Mouse (Mus musculus) urinary bladder, postnatal 25 days (tissue): Measurements from ENCODE around the gene Agmat.

ENCODE experiments used
- DNase-seq: peaks from one replicate; pipeline ENCODE4 v3.0.0; 2022; ENCODE audit warnings: low spot score

Agmat gene

GRCm38 (mm10) chr4:141746578-141747346 is at the start of gene Agmat:
Agmat (plus strand) TSS chr4:141746672.
- DNase-seq = no peak

DNA sequence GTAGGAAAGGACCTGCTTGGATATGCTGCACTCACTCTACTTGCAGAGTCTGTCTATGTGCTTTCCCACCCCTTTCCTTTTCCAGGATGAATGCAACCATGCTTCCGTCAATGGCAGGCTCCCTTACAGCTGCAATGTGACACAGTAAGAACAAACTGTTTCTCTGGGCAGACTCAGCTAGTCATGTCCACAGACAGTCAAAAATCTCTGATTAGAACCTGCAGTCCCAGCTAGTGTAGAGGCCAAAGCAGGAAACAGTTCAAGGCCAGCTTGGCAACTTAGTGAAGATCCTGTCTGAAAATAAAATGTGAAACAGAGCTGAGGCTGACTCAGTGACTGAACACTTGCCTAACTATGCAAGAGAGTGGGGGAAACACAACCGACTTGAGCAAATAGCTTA is 41.8 kb upstream of the Agmat start:
- DNase-seq = no peak

DNA sequence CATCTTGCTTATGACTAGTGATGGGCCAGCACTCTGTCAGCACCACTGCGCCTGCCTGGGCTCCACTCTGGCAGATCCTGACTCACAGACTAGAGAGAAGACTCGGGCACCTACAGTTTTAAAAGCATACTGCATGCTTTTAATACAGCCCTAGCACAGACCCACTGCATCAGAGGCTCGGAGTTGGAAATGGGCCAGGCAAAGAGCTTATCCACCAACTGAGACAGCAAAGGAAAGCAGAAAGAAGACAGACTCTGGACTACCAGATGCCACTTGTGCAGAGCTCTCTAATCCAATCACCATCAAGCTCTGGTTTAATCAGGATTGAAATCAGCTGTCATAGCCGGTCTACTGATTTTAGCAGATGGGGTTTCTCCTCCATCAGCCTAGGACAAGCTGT is 41.1 kb upstream of the Agmat start:
- no peak for DNase-seq

DNA sequence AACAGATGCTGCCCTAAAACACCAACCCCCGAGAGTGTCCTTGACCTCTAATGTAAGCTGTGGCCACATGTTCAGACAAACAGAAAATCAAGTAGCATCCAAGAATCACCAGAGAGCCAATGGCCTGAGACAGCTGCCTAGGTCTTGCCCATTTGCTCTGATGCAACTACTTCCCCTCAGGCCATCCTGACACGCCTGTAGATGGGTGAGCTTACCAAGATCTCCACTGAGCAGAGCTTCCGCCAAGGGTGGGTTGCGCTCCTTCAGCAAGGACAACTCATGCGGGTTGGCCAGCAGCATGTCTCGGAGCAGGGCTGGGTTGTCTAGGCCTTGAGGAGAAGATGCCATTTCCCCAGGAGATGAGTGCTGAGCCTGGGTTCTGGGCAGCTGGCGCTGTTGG is 38.5 kb upstream of the Agmat start:
- DNase-seq = no peak

- DNase-seq = no peak
Observed at GRCm38 (mm10) chr4:141708971-141709370, 37.5 kb upstream of the Agmat start.

GRCm38 (mm10) chr4:141711250-141711649 is 35.2 kb upstream of the Agmat start:
- no peak for DNase-seq

GRCm38 (mm10) chr4:141713598-141714142 is 32.8 kb upstream of the Agmat start:
- DNase-seq = no peak

DNA sequence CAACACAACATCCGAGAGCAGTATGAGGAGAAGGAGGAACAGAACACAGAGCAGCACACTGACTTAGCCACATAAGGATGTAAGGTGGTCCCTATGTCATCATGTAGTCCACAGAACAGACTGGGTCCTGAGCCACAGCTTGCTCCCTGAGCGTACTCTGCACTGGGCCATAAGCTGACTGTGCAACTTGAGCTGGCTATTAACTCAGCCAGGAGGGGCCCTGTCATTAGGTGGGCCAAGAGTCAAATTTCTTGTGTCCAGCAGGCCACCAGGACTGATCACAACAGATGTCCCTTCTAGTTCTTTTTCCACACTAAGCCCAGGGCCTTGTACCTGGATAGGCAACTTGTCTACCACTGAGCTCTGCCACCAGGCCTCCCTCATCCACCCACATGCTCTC is 31.4 kb upstream of the Agmat start:
- DNase-seq = no peak

- DNase-seq = no peak
Observed at GRCm38 (mm10) chr4:141717633-141718032, 28.8 kb upstream of the Agmat start.

DNA sequence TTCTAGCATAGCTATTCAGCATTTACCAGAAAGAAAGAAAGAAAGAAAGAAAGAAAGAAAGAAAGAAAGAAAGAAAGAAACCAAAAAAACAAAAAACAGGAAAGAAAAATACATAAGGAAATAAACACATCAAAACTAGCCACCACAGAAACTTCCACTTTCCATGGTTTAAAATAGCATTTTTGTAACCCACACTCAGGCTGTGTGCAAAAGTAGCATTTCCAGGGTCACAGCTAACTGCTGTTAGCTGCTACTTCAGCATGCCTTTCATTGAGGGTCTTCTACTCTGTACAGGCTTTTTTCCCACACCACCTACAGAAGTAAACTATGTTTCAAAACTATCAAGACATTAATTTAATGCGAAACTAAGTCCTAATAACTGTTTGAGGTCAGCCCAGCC is 27.2 kb upstream of the Agmat start:
- DNase-seq = no peak

DNA sequence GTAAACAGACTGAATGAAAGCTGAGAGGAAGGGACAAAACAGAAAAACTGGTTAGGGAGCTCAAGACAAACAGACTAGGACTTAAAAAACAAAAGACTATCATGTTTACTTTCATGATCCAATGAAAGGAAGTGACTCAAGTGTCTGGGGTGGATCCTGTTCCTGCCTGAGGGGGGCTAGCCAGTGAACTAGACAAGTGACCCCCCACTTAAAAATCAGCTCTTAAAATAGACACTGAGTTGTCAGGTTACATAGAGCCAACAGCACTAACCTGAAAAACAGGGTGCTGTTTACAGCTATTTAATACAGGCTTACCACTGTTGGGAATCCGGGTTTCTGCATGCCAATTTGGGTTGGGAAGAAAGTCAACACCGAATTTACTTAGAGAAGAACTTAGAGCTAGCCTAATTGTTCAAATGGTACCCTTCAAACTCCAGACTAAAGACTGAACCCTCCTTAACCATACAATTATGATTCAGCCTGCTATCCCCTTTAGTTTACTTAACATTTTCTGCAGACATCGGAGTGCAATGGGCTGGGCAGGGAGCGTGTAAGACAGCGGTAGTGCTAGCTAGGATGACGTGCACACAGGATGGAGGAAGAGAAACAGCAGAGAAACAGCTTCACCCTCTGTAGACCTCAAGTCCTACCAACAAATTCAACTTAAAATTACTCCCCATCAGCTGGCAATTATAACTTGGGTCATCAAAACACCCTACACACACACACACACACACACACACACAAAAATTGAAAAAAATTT is 25.5 kb upstream of the Agmat start:
- no peak for DNase-seq

- DNase-seq = no peak
Observed at GRCm38 (mm10) chr4:141721961-141722360, 24.5 kb upstream of the Agmat start.

DNA sequence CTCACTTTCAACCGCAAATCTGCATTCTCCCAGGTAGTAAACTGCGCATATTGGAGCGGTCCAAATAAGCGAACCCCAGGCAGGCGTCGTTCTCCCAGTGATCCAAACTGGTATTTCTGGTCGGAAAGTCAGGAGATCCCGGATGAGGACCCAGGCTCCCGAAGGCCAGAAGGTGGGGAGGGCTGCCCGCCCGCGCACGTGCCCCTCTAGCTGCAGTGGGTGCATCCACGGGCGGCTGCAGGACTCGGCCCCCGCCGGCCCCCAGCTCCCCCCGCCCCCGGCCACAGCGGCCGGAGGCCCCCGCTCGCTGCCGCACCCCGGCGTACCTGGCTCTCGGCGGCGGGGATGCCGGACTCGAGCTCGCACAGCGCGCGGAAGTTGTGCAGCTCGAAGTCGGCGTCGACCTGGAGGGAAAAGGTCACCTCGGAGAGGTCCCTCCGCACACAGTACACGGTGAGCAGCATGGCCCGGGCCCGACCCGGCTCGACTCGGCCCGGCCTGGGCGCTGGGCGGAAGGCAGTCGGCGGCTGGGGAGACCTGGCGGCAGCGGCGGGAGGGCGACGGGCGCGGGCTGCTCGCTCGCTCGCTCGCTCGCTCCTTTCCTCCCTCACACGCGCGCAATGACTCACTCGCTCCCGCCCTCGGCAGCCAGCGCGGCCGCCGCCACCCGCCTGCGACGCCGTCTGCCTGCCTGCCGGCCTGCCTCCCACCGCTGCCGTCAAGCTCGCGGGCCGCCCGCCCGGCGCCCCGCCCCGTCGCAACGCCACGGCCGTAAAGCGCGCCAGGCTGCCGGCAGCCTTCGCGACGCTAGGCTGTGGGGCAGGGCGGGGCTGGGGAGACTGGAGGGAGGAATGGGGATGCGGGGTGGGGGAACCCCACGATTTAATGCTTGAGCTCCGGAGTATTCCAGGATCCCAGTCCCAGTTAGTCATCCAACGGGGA is 23.5 kb upstream of the Agmat start, which contains the start of gene Ddi2:
Ddi2 (minus strand) TSS at position 689 of the 942 bp plus-strand sequence.
- peak; percentile 91 for DNase-seq

GRCm38 (mm10) chr4:141723673-141724068 is 22.8 kb upstream of the Agmat start:
- DNase-seq = no peak

- no peak for DNase-seq
Observed at GRCm38 (mm10) chr4:141724594-141724993, 21.9 kb upstream of the Agmat start.

GRCm38 (mm10) chr4:141725277-141725676 is 21.2 kb upstream of the Agmat start:
- no peak for DNase-seq

DNA sequence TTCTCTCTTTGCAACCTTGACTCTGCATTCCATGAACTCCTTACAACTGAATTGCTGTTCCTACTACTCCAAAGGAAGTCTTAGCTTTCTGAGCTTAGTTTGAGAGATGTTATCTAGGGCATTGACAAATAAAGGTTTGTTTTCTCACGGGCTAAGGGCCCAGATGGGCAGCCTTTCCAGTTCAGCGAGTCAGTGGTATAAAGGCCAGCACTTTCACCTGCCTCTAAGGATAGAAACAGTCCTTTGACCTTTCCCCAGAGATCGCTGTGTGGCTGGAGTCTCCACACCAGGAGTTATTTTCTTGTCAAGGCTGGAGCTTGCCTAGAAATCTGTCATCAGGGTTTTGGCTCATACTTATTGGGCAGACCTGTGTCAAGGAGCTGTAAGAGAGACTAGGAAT is 20.7 kb upstream of the Agmat start:
- no peak for DNase-seq

DNA sequence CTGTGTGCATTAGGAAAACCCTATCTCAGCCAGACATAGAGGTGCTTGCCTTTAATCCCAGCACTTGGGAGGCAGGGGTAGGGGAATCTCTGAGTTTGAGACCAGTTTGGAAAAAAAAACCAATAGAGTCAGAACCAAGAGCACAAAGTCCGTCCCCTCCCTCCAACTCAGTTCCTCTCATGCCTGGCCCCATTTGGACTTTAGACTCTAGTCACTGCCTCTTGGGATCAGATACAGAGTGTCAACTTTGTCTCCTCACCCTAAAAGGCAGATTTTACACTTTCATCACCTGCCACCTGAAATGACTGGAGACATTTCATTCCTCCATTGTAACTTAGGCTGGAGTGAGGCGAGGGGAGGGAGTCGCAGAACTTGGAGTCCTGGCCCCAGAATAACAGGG is 17.2 kb upstream of the Agmat start:
- DNase-seq = no peak

DNA sequence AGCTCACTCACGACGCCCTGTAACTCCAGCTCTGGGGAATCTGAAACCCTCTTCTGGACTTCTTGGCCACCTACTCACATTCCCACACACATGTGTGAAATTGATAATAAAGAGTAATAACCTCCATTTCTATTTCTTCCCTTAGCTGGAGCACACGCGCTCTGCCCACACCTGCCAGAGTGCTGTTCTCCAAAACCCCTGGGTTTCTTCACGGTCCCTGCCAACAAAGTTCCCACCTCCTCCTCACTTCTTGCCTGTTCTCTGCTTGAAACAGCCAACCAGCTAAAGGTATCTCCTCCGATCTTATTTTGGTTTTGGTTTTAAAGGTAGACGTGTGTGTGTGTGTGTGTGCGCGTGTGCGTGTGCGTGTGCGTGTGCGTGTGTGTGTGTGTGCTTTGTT is 16.1 kb upstream of the Agmat start:
- no peak for DNase-seq

- no peak for DNase-seq
Observed at GRCm38 (mm10) chr4:141731766-141732165, 14.7 kb upstream of the Agmat start.

DNA sequence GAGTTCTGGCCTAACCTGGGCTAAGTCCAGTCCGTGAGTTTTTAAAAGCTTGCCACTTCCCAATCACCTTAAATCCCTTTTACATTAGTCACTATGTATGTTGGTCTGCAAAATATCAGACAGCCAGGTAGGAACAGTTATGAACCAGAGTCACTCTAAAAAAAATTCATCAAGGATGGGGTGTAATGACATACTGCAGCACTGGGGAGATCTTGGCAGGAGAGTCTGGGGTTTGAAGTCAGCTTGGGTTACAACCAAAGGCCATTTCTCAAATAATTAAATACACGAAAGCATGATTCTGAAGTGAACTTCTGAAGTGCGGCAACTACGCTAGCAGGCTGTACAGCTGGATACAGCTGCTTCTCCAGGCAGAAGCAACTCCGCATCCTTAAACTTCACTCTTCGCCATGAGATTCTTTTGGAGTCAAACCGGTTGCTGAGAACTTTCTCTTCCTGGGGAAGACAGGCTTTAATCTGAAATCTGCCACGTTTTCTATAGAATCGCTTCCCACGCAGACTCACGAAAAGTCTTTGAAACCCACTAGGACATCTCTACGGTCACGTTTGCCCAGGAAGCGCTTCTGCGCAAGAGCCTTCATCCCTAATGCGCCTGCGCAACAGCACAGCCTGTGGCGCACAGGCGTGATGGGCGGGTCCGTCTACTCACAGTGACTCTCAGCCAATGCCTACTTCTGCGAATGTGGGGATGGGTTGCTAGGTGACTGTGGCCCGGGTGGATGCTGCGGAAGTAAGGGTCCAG is 11.8 kb upstream of the Agmat start:
- DNase-seq = peak; percentile 75
